Mouse (Mus musculus): ENCODE data around the gene Tox3. TPM values are rescaled to one million over a fixed set of nuclear protein-coding genes. Genes with fewer than 3 reads are reported as not detected.
A peak's percentile ranks its signal among the peaks of the same experiment; 100 is the strongest.

Tox3 gene
- polyA plus RNA-seq, 1 experiment: 19.4 TPM

DNA sequence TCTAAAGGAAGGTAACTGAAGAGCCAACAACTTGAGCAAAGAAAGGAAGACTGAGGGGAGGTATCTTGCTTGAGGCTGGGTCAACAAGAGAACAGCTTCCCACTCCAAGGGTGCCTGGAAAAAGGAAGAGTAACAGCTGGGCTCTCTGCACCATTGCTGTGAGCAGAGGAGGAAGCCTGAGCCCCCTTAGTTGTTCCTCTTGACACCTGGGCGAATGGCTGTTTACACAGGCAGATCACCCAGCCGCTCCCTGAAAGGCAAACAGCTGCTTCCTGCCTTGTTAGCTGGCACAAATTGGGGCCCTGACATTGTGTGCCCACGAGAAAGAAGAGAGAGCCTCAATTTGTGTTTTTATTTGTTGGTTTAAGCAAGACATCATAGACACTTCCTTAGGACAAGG, 21.7 kb upstream of the Tox3 start:
- Histone ChIP-seq H3K27ac (ENCODE audit: insufficient read depth, low read depth, low read length) (peak overlapping the region; percentile 47; the same call in 1 of the 2 replicates), H3K4me1 (ENCODE audit: control insufficient read depth, insufficient read depth, insufficient read length, low read length) (peaks cover 18% of the 10 kb centered on the region; the same call in 1 of the 2 replicates), H3K36me3 (ENCODE audit: control insufficient read depth, insufficient read depth, low read length) (no peaks in the 10 kb centered on the region), H3K4me3 (ENCODE audit: low read depth, low read length) (no peak overlapping the region), H3K27me3 (ENCODE audit: control insufficient read depth, insufficient read depth, low read length) (no peaks in the 10 kb centered on the region)
- WGBS: 12% methylated on average over 3 of the region's 3 CpGs
- TF ChIP-seq POLR2A (IDR thresholded peaks at IDR 0.05; ENCODE audit: low read depth, low read length) (no peak), CTCF (IDR thresholded peaks at IDR 0.05; ENCODE audit: extremely low read depth, insufficient read length, insufficient replicate concordance, low read depth, low read length) (no peak)

DNA sequence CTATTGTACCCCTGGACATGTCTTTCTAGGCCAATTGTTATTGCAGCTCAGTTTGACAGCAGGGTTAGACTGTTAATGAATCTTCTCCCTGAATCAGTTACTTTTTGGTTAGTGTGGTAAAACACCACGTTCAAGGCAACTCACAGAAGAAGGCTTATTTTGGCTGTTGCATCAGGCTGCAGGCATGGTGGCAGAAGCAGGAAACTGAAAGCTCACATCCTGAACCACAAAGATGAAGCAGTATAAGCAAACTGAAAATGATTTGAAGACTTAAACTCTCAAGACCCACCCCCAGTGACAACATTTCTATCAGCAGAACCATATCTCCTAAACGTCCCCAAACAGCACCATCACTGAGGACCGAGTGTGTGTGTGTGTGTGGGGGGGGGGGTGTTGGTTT, 8.6 kb upstream of the Tox3 start:
- Histone ChIP-seq H3K27me3 (ENCODE audit: control insufficient read depth, insufficient read depth, low read length) (no peaks in the 10 kb centered on the region), H3K27ac (ENCODE audit: insufficient read depth, low read depth, low read length) (no peak overlapping the region), H3K36me3 (ENCODE audit: control insufficient read depth, insufficient read depth, low read length) (no peaks in the 10 kb centered on the region), H3K4me1 (ENCODE audit: control insufficient read depth, insufficient read depth, insufficient read length, low read length) (no peaks in the 10 kb centered on the region), H3K4me3 (ENCODE audit: low read depth, low read length) (no peak overlapping the region)
- WGBS: 36% methylated on average over 3 of the region's 3 CpGs
- TF ChIP-seq POLR2A (IDR thresholded peaks at IDR 0.05; ENCODE audit: low read depth, low read length) (no peak), CTCF (IDR thresholded peaks at IDR 0.05; ENCODE audit: extremely low read depth, insufficient read length, insufficient replicate concordance, low read depth, low read length) (no peak)

DNA sequence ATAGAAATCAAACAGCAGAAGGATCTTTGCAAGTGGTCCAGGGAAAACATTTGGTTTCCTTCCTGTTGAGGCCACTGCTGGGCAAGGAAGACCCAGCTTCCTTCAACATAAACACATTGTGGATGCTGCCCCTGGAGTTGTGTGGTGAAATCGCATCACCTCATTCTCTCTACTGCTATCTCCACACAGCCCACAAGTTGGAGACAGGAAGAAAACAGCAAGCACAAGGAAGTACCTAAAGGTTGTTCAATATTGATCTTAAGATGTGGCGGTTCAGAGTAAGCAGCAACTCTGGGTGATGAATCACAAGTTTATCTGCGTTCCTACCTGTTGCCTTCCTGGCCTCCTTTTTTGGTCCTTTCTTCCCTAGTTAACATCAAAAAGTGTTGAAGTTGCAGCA, 6.6 kb upstream of the Tox3 start:
- 38% methylated on average over 3 of the region's 3 CpGs for WGBS
- TF ChIP-seq CTCF (IDR thresholded peaks at IDR 0.05; ENCODE audit: extremely low read depth, insufficient read length, insufficient replicate concordance, low read depth, low read length) (no peak), POLR2A (IDR thresholded peaks at IDR 0.05; ENCODE audit: low read depth, low read length) (no peak)

DNA sequence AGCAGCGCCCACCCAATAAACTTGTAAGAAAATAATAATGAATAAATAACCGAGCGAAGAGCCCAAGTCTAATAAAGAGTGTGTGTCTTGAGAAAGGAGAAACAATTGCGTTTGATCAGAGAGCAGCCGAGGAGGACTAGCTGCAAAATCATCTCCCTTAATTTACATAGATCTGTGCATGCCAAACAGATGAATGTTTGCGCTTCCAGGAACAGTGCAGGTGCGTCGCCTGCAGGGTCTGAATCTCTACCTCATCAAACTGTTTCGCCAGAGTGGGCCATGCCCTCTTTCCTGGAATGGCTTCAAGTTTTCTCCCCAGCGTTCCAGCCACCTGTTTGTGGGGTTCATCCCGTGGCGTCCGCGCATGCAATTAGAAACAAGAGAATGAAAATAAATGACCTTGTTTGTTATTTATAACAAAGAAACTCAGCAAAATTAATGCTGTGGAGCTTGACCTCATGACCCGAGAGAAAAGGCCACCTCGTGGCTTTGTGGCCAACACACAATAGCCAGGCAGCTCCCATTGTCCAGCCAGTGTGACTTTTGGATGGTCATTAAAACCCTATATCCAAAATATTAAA, 5.9 kb upstream of the Tox3 start:
- no peak for TF ChIP-seq POLR2A (IDR thresholded peaks at IDR 0.05; ENCODE audit: low read depth, low read length)
- TF ChIP-seq CTCF (IDR thresholded peaks at IDR 0.05; ENCODE audit: extremely low read depth, insufficient read length, insufficient replicate concordance, low read depth, low read length): no peak
- no peaks in the 10 kb centered on the region for H3K36me3 ChIP-seq (ENCODE audit: control insufficient read depth, insufficient read depth, low read length)
- H3K4me1 ChIP-seq (ENCODE audit: control insufficient read depth, insufficient read depth, insufficient read length, low read length): 0 out of 2 replicates have a peak, but pooled peaks cover 2% of the 10 kb centered on the region
- no peak overlapping the region for H3K27ac ChIP-seq (ENCODE audit: insufficient read depth, low read depth, low read length)
- no peak overlapping the region for H3K4me3 ChIP-seq (ENCODE audit: low read depth, low read length)
- 80% methylated on average over 16 of the region's 16 CpGs for WGBS
- no peaks in the 10 kb centered on the region for H3K27me3 ChIP-seq (ENCODE audit: control insufficient read depth, insufficient read depth, low read length)

More for the DNA sequence above, 6.6 kb upstream of the Tox3 start:
- Histone ChIP-seq H3K36me3 (ENCODE audit: control insufficient read depth, insufficient read depth, low read length) (no peaks in the 10 kb centered on the region), H3K4me3 (ENCODE audit: low read depth, low read length) (no peak overlapping the region), H3K4me1 (ENCODE audit: control insufficient read depth, insufficient read depth, insufficient read length, low read length) (0 out of 2 replicates have a peak, but pooled peaks cover 2% of the 10 kb centered on the region), H3K27ac (ENCODE audit: insufficient read depth, low read depth, low read length) (no peak overlapping the region), H3K27me3 (ENCODE audit: control insufficient read depth, insufficient read depth, low read length) (no peaks in the 10 kb centered on the region)

DNA sequence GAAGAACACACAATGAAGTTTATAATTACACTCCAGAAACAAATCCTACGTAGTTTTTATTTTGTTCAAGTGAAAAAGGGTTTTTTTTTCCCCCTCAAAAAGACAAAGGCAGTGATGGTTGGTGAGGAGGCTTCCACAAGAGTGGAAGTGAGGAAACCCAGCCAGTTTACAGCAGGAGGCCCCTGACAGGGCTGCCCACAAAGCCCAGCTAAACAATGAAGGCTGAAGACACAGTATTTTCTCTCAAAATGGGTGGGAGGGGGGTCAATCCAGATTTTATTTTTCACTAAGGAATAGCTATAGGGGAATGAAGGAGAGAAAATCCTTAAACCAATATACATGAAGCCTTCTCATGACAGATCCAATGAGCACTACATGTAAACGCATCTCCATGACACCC, 5.4 kb upstream of the Tox3 start:
- H3K4me1 ChIP-seq (ENCODE audit: control insufficient read depth, insufficient read depth, insufficient read length, low read length): peaks cover 3% of the 10 kb centered on the region; the same call in 1 of the 2 replicates
- H3K27ac ChIP-seq (ENCODE audit: insufficient read depth, low read depth, low read length): no peak overlapping the region
- H3K4me3 ChIP-seq (ENCODE audit: low read depth, low read length): no peak overlapping the region
- no peak for TF ChIP-seq POLR2A (IDR thresholded peaks at IDR 0.05; ENCODE audit: low read depth, low read length)
- TF ChIP-seq CTCF (IDR thresholded peaks at IDR 0.05; ENCODE audit: extremely low read depth, insufficient read length, insufficient replicate concordance, low read depth, low read length): no peak
- no peaks in the 10 kb centered on the region for H3K36me3 ChIP-seq (ENCODE audit: control insufficient read depth, insufficient read depth, low read length)
- H3K27me3 ChIP-seq (ENCODE audit: control insufficient read depth, insufficient read depth, low read length): no peaks in the 10 kb centered on the region
- WGBS: 84% methylated on average over 2 of the region's 2 CpGs

DNA sequence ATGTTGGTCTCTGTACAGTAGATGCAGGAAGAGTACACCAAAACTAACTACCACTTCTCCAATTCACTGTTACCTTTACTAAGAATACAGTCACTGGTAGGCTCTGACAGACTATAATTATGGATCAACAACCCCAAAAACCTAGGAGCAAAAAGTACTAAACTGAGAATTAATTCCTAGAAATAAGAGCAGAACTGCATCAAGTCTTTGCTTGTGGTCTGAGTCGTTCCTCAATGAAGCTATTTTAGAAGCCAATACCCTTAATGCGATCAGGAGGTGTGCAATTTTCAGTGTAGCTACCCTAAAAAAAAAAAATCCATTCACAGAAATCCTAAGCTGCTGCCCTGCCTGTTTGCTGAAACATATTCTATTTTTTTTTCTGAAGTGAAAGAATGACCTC, 4.8 kb upstream of the Tox3 start:
- 70% methylated on average over 2 of the region's 2 CpGs for WGBS
- no peaks in the 10 kb centered on the region for H3K27me3 ChIP-seq (ENCODE audit: control insufficient read depth, insufficient read depth, low read length)
- no peaks in the 10 kb centered on the region for H3K36me3 ChIP-seq (ENCODE audit: control insufficient read depth, insufficient read depth, low read length)
- H3K4me3 ChIP-seq (ENCODE audit: low read depth, low read length): no peak overlapping the region
- H3K4me1 ChIP-seq (ENCODE audit: control insufficient read depth, insufficient read depth, insufficient read length, low read length): peaks cover 4% of the 10 kb centered on the region; the same call in 1 of the 2 replicates
- no peak overlapping the region for H3K27ac ChIP-seq (ENCODE audit: insufficient read depth, low read depth, low read length)
- TF ChIP-seq CTCF (IDR thresholded peaks at IDR 0.05; ENCODE audit: extremely low read depth, insufficient read length, insufficient replicate concordance, low read depth, low read length) (no peak), POLR2A (IDR thresholded peaks at IDR 0.05; ENCODE audit: low read depth, low read length) (no peak)

DNA sequence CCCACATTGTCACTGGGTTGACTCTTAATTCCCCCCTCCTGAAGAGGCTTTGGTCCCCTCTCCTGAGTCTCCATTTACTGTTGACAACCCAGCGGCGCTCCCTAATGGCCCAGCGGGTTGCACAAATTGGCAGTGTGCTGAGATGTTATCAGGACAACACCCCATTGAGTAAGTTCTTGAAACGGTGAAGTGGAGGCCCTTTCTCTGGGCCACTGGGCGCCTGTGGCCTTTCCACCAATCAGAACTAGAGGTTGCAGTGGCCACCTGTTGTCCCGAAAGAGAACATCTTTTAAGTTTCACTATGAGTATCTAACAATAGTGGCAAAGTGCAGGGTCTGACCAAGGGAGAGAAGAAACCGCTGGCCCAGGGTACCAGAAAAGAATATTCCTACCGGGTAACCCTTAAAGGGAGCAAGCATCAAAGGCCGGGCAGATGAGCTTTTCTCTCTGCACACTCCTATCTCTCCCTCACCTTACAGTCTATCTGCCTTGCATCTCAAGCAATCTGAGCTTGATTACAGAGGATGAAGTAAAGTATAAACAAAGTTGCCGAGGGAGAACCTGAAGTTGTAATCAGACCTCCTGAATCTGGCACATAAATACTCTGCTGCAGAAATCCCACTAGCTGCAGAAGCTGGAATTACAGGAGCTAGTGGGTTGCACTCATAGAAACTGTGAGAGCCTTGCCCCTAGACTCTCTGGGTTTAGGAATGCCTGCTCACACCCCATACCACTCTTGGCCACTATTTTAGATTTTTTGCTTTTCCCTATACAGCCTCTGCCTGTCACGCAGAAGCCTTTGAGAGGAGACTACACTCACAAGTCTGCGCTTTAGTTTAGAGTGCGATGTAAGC, 1.8 kb upstream of the Tox3 start:
- 34% methylated on average over 13 of the region's 13 CpGs for WGBS

More for the DNA sequence above, 1.8 kb upstream of the Tox3 start:
- Histone ChIP-seq H3K4me3 (ENCODE audit: low read depth, low read length) (no peak overlapping the region), H3K4me1 (ENCODE audit: control insufficient read depth, insufficient read depth, insufficient read length, low read length) (peaks cover 6% of the 10 kb centered on the region; the same call in 1 of the 2 replicates), H3K27ac (ENCODE audit: insufficient read depth, low read depth, low read length) (no peak overlapping the region), H3K27me3 (ENCODE audit: control insufficient read depth, insufficient read depth, low read length) (no peaks in the 10 kb centered on the region), H3K36me3 (ENCODE audit: control insufficient read depth, insufficient read depth, low read length) (no peaks in the 10 kb centered on the region)
- TF ChIP-seq POLR2A (IDR thresholded peaks at IDR 0.05; ENCODE audit: low read depth, low read length): no peak
- no peak for TF ChIP-seq CTCF (IDR thresholded peaks at IDR 0.05; ENCODE audit: extremely low read depth, insufficient read length, insufficient replicate concordance, low read depth, low read length)

All from small intestine, adult 2 months (tissue).